Mouse (Mus musculus): Measurements from ENCODE around the gene A430005L14Rik.

GRCm38 (mm10) chr4:153944261-153944660 lies 12.8 kb upstream of the A430005L14Rik start:
- no peak for TF ChIP-seq CTCF (IDR thresholded peaks at IDR 0.05; ENCODE audit: low read depth, low read length)
- TF ChIP-seq POLR2A (IDR thresholded peaks at IDR 0.05; ENCODE audit: insufficient read depth, low read length): no peak
- no peak for TF ChIP-seq EP300 (IDR thresholded peaks at IDR 0.05; ENCODE audit: insufficient read depth, low read depth, low read length)

Measured in ES-Bruce4 (cell line).